Mouse (Mus musculus) midbrain, embryonic 13.5 days (tissue): ENCODE results near the gene Gpr31b. TPM values are rescaled to one million over a fixed set of nuclear protein-coding genes. Genes with fewer than 3 reads are reported as not detected.
A peak's percentile ranks its signal among the peaks of the same experiment; 100 is the strongest.
"Not testable (repeated sequence)": the region's sequence is repeated elsewhere in the genome, so short reads cannot be mapped to it uniquely, and the experiment has no call there.

ENCODE experiments used
- ATAC-seq: fragments of 200-750 bp; cut with Nextera tagmentation; 2 replicates; pipeline ENCODE4 v1.8.0; 2017; ENCODE audit warnings: mild to moderate bottlenecking, moderate TSS enrichment, moderate library complexity
- H3K27ac ChIP-seq: fragments of 300-500 bp; sonication (generic); 2 replicates; pipeline ENCODE4 v1.5.1; 2015; ENCODE audit warnings: inconsistent platforms, mild to moderate bottlenecking, moderate library complexity
- H3K27me3 ChIP-seq: fragments of 300-500 bp; sonication (generic); 2 replicates; pipeline ENCODE4 v1.6.1; 2015; ENCODE audit warnings: mild to moderate bottlenecking, inconsistent platforms
- H3K36me3 ChIP-seq: fragments of 300-500 bp; sonication (generic); 2 replicates; pipeline ENCODE4 v1.6.1; 2015; ENCODE audit warnings: mild to moderate bottlenecking, inconsistent platforms
- H3K4me1 ChIP-seq: fragments of 300-500 bp; sonication (generic); replicated peaks from 2 replicates; pipeline ENCODE4 v1.6.1; 2015; ENCODE audit warnings: inconsistent platforms
- H3K4me2 ChIP-seq: fragments of 300-500 bp; sonication (generic); replicated peaks from 2 replicates; pipeline ENCODE4 v1.6.1; 2015; ENCODE audit warnings: moderate library complexity, mild to moderate bottlenecking, inconsistent platforms
- H3K4me3 ChIP-seq: fragments of 300-500 bp; sonication (generic); replicated peaks from 2 replicates; pipeline ENCODE4 v1.5.1; 2015; ENCODE audit warnings: mild to moderate bottlenecking, inconsistent platforms
- H3K9ac ChIP-seq: fragments of 300-500 bp; sonication (generic); replicated peaks from 2 replicates; pipeline ENCODE4 v1.6.1; 2015; ENCODE audit warnings: mild to moderate bottlenecking, inconsistent platforms
- H3K9me3 ChIP-seq: fragments of 300-500 bp; sonication (generic); 2 replicates; pipeline ENCODE4 v1.6.1; 2016; ENCODE audit warnings: mild to moderate bottlenecking, inconsistent platforms
- WGBS: fragments of 180-500 bp; shearing (Covaris S2); methylation state at CpG from one replicate; pipeline ENCODE4 v1.1.7; 2015; 5-methylcytosine and 5-hydroxymethylcytosine counted together
- polyA plus RNA-seq: library from polyadenylated mRNA; unstranded; fragments of >200 nt; fragmentation: Nextera tagmentation; extraction: Ambion mirVana; gene quantifications from 2 replicates; pipeline ENCODE4 v1.2.1, GENCODE M21; 2015

Gene Gpr31b
- not detected in 2 replicates for polyA plus RNA-seq

DNA sequence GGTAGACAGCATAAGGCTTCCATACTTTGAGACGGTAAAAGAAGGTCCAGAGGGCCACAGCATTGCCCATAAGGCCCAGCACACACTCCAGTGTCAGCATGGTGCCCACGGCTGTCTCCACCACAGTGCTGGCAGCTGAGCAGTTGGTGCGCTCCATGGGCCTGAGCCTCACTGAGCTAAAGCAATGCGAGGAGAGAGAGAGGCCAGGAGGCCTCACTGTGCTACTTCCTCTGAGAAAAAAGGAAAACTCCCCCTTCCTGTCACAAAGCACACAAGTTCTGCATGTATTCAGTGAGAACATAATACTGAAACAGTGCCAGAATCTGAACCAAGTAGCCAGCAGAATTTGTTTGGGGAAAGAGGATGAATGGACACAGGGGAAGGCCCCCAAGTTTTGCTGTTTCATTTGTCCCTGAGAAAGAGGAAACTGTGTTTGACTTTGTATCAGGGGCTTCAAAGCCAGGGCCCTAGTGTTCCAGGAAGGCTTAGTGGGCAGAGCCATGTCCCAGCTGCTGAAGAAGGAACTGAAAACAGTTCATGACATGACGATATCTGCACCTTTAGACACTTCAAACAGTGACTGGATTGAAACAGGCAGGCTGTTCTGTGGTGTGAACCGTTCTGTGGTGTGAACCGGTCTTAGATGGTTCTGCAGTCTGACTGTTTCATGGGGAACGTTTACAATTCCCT is at the start of gene Gpr31b:
TSS of gene Gpr31b (minus strand) at position 173 of the 690 bp plus-strand sequence.
- H3K27ac ChIP-seq, H3K9me3 ChIP-seq, H3K36me3 ChIP-seq, H3K4me1 ChIP-seq, H3K9ac ChIP-seq, H3K27me3 ChIP-seq, H3K4me2 ChIP-seq, H3K4me3 ChIP-seq: not testable (repeated sequence)
- ATAC-seq, result 0 out of 2 replicates have a peak, but pooled peaks have one; percentile 41
- WGBS, result 71% methylated on average over 2 of the region's 8 CpGs

DNA sequence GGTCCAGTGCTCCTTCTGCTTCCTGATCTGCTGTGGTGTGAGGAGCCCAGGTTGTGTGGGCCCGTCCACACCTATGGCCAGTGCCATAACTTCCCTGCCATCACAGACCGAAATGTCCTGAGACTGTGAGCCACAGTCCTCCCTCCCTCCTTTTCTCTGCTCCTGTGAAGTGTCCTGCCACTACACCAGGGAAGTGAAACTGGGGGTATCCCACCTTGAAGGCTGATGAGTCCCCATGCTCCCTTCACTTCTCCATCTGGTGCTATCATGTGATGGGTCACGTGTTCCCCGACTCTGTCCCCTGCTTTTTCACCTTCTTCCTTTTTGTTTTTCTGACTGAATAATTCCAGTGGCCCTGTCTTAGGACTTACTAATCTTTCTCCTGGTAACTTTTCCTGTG is 40.9 kb upstream of the Gpr31b start:
- not testable (repeated sequence) for H3K9ac ChIP-seq, H3K4me2 ChIP-seq, ATAC-seq, H3K4me3 ChIP-seq, H3K27ac ChIP-seq, H3K27me3 ChIP-seq, H3K9me3 ChIP-seq, H3K36me3 ChIP-seq, H3K4me1 ChIP-seq
- 88% methylated on average over 2 of the region's 4 CpGs for WGBS

- H3K27me3 ChIP-seq, H3K27ac ChIP-seq, H3K9me3 ChIP-seq, ATAC-seq, H3K9ac ChIP-seq, H3K4me2 ChIP-seq, H3K4me3 ChIP-seq, H3K4me1 ChIP-seq, H3K36me3 ChIP-seq: not testable (repeated sequence)
- WGBS, result 42% methylated on average over 8 of the region's 8 CpGs
Observed at GRCm38 (mm10) chr17:13092100-13092764, 40.1 kb upstream of the Gpr31b start.

DNA sequence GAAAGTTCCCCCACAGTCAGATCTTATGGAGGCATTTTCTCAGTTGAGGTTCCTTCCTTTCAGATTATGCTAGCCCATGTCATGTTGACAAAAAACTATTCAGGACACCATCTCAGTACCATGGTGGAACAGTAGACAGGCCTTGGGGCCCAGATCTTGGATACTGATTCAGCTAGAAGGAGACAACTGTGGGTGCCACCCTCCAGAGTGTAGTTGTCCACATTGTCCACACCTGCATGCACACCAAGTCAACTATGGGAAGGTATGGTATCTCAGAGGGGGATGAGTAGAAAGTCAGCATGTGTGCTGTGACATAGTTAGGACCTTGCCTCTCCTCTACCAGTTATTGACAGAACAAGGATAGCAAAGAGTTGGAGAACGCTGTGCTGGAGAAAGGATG is 39.4 kb upstream of the Gpr31b start:
- not testable (repeated sequence) for H3K9me3 ChIP-seq, H3K27ac ChIP-seq, H3K4me1 ChIP-seq, H3K4me2 ChIP-seq, H3K36me3 ChIP-seq, H3K9ac ChIP-seq, H3K27me3 ChIP-seq, H3K4me3 ChIP-seq
- ATAC-seq, result peak; percentile 34; the same call in 1 of the 2 replicates
- WGBS, result 86% methylated on average over 1 of the region's 1 CpGs

DNA sequence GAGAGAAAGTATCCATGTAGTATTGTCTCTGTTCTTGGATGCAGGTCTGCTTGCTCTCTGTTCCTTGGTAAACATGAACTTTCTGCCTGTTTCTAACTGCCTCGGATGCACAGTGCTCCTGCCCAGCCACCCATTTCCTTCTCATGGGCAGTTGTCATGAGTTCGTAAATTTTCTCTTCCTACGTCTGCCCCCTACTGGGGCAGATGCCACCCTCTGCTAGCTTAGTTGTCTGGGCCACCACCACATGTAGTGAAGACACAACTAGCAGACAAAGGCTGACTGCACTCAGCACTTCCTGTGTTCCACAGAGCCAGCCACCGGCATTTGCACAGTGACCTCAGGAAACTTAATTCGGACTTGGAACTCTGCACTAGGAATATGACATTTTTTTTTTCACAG is 17.1 kb upstream of the Gpr31b start:
- H3K27ac ChIP-seq, ATAC-seq, H3K4me1 ChIP-seq, H3K36me3 ChIP-seq, H3K9ac ChIP-seq, H3K4me2 ChIP-seq, H3K27me3 ChIP-seq, H3K4me3 ChIP-seq, H3K9me3 ChIP-seq: not testable (repeated sequence)
- 72% methylated on average over 5 of the region's 5 CpGs for WGBS

- H3K9ac ChIP-seq, H3K36me3 ChIP-seq, H3K4me1 ChIP-seq, ATAC-seq, H3K27me3 ChIP-seq, H3K4me3 ChIP-seq, H3K27ac ChIP-seq, H3K4me2 ChIP-seq, H3K9me3 ChIP-seq: not testable (repeated sequence)
- WGBS, result 100% methylated on average over 1 of the region's 4 CpGs
Observed at GRCm38 (mm10) chr17:13067864-13068385, 15.8 kb upstream of the Gpr31b start.

GRCm38 (mm10) chr17:13062882-13063281 is 10.8 kb upstream of the Gpr31b start:
- ATAC-seq, result 0 out of 2 replicates have a peak, but pooled peaks have one; percentile 24
- H3K36me3 ChIP-seq, H3K9ac ChIP-seq, H3K9me3 ChIP-seq, H3K4me2 ChIP-seq, H3K4me1 ChIP-seq, H3K27me3 ChIP-seq, H3K27ac ChIP-seq, H3K4me3 ChIP-seq: not testable (repeated sequence)
- WGBS, result 96% methylated on average over 5 of the region's 7 CpGs

DNA sequence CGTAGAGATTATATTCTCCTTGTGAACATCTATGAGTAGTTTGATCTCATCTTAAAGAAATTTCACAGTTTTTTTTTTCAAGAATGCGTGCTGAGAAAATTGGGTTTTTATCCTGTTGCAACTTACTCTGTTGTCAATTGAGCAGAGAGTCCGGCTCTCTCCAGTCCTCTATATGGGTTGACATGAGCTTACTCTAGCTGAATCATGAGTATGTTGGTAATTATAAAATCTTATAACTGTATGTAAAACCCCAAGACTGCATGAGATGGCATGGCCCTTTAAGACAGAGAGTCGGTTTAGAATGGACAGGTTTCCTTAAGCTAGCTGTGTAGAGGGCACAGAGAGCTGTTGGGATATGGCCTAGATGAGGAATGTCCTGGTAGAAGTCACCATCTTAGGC is 8.7 kb upstream of the Gpr31b start, which contains the start of gene Tcp10b:
TSS of gene Tcp10b (plus strand) at position 301 of the 400 bp plus-strand sequence.
- H3K27ac ChIP-seq, ATAC-seq, H3K9ac ChIP-seq, H3K4me1 ChIP-seq, H3K36me3 ChIP-seq, H3K4me2 ChIP-seq, H3K4me3 ChIP-seq, H3K9me3 ChIP-seq, H3K27me3 ChIP-seq: not testable (repeated sequence)
- WGBS, result 92% methylated on average over 4 of the region's 4 CpGs

DNA sequence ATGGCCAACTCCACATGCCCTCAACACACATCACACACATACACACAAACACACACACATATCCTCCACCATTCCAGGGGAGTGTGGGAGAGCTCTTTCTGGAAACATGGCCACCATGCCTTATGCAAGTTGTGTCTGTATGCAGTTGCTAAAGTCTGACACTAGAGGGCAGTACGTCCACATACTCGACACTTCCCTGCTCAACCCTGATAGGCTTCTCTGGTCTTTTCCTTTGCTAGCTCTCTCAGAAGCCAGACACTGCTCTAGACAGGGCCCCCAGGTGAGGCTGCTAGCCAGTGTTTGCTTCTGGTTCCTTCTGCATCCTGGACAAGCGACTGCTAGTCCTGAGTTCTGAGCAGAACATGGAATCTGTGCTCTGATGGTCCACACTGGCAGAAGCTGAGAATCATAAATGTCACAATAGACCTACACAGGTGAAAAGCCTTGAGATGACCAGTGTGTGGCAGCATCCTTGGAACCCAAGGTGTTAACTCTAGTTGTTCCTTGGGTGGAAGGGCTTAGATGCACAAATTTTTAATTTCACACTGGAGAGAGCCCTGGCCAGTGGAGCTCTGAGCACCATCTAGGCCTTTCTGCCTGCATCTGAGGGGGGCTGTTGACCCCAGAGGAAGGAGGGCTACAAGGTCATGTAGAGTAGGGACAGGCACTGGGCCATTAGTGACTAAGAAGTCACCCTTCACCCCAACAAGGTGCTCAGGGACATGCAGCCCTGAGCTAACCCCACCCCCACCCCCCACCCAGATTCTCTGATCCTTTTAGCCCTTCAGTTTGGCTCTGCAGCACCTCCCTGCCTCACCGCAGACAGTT is 8.0 kb downstream of the Gpr31b start:
- not testable (repeated sequence) for H3K27me3 ChIP-seq, H3K4me1 ChIP-seq, H3K4me2 ChIP-seq, H3K9ac ChIP-seq, H3K9me3 ChIP-seq, H3K27ac ChIP-seq, H3K4me3 ChIP-seq, H3K36me3 ChIP-seq
- ATAC-seq, result peak; percentile 94
- WGBS, result 6% methylated on average over 4 of the region's 4 CpGs

GRCm38 (mm10) chr17:13036627-13037192 is 15.4 kb downstream of the Gpr31b start:
- not testable (repeated sequence) for H3K4me2 ChIP-seq, H3K9ac ChIP-seq, H3K4me1 ChIP-seq, H3K9me3 ChIP-seq, H3K27ac ChIP-seq, H3K4me3 ChIP-seq, H3K36me3 ChIP-seq, H3K27me3 ChIP-seq
- 0 out of 2 replicates have a peak, but pooled peaks have one; percentile 17 for ATAC-seq
- WGBS, result 88% methylated on average over 4 of the region's 12 CpGs

DNA sequence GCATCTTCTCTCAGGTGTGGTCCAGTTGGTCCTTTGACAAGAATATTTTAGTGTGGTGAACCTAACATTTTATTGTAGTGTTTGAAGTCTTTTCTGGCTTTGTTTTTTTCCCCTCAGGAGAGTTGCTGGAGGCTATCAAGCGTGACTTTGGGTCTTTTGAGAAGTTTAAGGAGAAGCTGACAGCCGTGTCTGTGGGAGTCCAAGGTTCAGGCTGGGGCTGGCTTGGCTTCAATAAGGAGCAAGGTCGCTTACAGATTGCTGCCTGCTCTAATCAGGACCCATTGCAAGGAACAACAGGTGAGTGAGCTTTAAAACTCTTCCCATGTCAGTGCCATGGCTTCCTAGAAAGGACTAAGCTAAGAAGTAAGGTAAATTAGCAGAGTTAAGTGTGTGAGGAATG is 38.8 kb downstream of the Gpr31b start:
- H3K4me2 ChIP-seq, result no peak overlapping the region
- no peak for ATAC-seq
- no peak overlapping the region for H3K27ac ChIP-seq
- peaks cover 52% of the 10 kb centered on the region for H3K36me3 ChIP-seq
- no peaks in the 10 kb centered on the region for H3K27me3 ChIP-seq
- H3K9ac ChIP-seq, result no peak overlapping the region
- no peak overlapping the region for H3K4me3 ChIP-seq
- no peaks in the 10 kb centered on the region for H3K9me3 ChIP-seq
- WGBS, result 71% methylated on average over 3 of the region's 3 CpGs
- H3K4me1 ChIP-seq, result peaks cover 11% of the 10 kb centered on the region

DNA sequence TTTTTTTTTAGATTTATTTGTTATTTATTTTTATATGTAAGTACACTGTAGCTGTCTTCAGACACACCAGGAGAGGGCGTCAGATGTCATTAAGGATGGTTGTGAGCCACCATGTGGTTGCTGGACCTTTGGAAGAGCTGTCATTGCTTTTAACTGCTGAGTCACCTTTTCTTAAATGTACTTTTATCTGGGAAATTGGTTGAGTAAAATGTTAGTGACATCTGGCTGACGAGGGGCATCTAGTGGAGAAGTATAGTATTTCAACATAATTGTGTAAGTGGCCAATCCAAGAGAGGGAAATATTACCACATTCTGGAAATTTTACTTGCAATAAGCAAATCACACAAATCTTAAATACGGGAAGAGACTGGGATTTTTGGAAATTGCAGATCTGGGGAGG is 42.2 kb downstream of the Gpr31b start:
- ATAC-seq, result no peak
- H3K36me3 ChIP-seq, result peaks cover 36% of the 10 kb centered on the region
- H3K4me2 ChIP-seq, result no peak overlapping the region
- H3K4me1 ChIP-seq, result peaks cover 17% of the 10 kb centered on the region
- 36% methylated on average over 3 of the region's 3 CpGs for WGBS
- no peaks in the 10 kb centered on the region for H3K27me3 ChIP-seq
- H3K9me3 ChIP-seq, result no peaks in the 10 kb centered on the region
- H3K9ac ChIP-seq, result no peak overlapping the region
- H3K4me3 ChIP-seq, result no peak overlapping the region
- no peak overlapping the region for H3K27ac ChIP-seq
